Mouse (Mus musculus) frontal cortex, postnatal 14 days (tissue): Measurements from ENCODE around the gene Nck1.

Source experiments
- DNase-seq, 2 experiments: peaks; one replicate each; pipeline ENCODE4 v3.0.0; 2022; ENCODE audit warnings: low spot score in 2 of 2

Nck1 gene

GRCm38 (mm10) chr9:100545715-100546593 is at the start of gene Nck1:
Gene Nck1, minus strand, starts transcription at chr9:100546134.
- peak; percentile 98 to 99 for DNase-seq

- no peak for DNase-seq
Observed at GRCm38 (mm10) chr9:100590462-100590861, 44.5 kb upstream of the Nck1 start.

- no peak for DNase-seq
Observed at GRCm38 (mm10) chr9:100584031-100584430, 38.1 kb upstream of the Nck1 start.

- DNase-seq: no peak
Observed at GRCm38 (mm10) chr9:100582883-100583575, 37.1 kb upstream of the Nck1 start.

GRCm38 (mm10) chr9:100581543-100582492 is 35.9 kb upstream of the Nck1 start:
- DNase-seq: no peak

- no peak for DNase-seq
Observed at GRCm38 (mm10) chr9:100580196-100580740, 34.3 kb upstream of the Nck1 start.

- no peak for DNase-seq
Observed at GRCm38 (mm10) chr9:100573942-100574341, 28.0 kb upstream of the Nck1 start.

- DNase-seq: no peak
Observed at GRCm38 (mm10) chr9:100573300-100573699, 27.4 kb upstream of the Nck1 start.

GRCm38 (mm10) chr9:100571511-100571910 is 25.6 kb upstream of the Nck1 start:
- DNase-seq: no peak

- peak; percentile 14 to 23 for DNase-seq
Observed at GRCm38 (mm10) chr9:100570626-100571233, 24.8 kb upstream of the Nck1 start, which contains the start of gene Slc35g2. Gene Slc35g2, minus strand, starts transcription at chr9:100571090.

GRCm38 (mm10) chr9:100569798-100570625 is 24.1 kb upstream of the Nck1 start:
- peak; percentile 16 to 23 for DNase-seq

- DNase-seq: no peak
Observed at GRCm38 (mm10) chr9:100560251-100560890, 14.4 kb upstream of the Nck1 start.

- no peak for DNase-seq
Observed at GRCm38 (mm10) chr9:100558991-100559390, 13.1 kb upstream of the Nck1 start.

GRCm38 (mm10) chr9:100558023-100558573 is 12.2 kb upstream of the Nck1 start:
- no peak for DNase-seq

- no peak for DNase-seq
Observed at GRCm38 (mm10) chr9:100555686-100556085, 9.8 kb upstream of the Nck1 start.

- DNase-seq: no peak
Observed at GRCm38 (mm10) chr9:100548313-100548712, 2.4 kb upstream of the Nck1 start.

GRCm38 (mm10) chr9:100546594-100546910 is 618 bp upstream of the Nck1 start:
- DNase-seq: no peak

- no peak for DNase-seq
Observed at GRCm38 (mm10) chr9:100544948-100545714, 803 bp downstream of the Nck1 start.
